ENCODE assay signal across 7 mouse cellular contexts in the genomic region with DNA sequence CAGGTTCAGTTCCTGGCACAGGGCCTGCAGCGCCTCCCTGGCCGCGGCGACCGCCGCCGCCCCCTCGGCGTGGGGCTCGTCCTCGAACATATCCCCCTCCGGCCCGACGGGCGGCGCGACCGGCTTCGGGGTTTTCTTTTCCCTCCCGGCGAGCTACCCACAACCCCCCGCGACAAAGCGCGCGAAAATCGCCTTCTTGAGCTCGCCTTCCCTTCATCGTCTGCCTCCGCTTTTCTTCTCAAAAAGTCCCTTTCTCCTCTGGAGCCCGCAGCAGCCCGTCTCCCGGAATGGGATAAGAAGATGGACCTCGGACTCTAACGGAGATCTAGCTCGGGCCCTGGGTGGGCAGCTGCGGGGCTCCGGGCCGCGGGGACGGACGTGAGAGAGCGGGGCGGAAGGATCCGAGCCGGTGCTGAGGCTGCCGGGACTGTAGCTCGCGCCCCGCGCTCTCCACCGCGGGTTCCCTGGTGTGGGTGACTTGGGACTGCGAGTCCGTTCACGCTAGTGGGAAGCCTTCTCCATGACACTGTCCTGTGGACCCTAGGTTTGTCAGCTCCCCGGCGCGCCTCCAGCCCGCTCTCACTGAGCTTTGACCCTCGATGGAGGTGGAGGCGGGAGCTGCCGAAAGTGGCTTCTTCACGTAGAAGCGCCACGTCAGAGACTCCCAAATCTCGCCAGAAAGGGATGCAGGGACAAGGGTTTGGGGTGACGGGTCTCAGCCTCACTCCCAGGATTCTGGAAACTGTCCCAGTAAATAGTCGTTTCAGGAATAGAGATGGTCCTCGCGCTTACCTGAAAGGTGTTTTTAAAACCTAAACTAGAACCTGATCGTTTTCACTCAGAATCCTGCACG. TPM values are rescaled to one million over a fixed set of nuclear protein-coding genes. Genes with fewer than 3 reads are reported as not detected.
DNase-seq lines count a peak whose midpoint lies in the region; ATAC-seq and TF ChIP-seq lines count a peak whose summit lies in the region.

A gene (minus strand): TSS at position 169 of the 853 bp plus-strand sequence.

- TF ChIP-seq EP300 in heart, adult 2 months (IDR thresholded peaks at IDR 0.05; ENCODE audit: insufficient read depth, low read depth, low read length): peak; percentile 53; the same call in 1 of the 2 replicates

- no peaks in the 10 kb centered on the region for H3K27me3 ChIP-seq in embryonic facial prominence, embryonic 12.5 days
- no peaks in the 10 kb centered on the region for H3K27me3 ChIP-seq in heart, adult 2 months (ENCODE audit: control insufficient read depth, insufficient read depth, low read length)
- H3K27me3 ChIP-seq in limb, embryonic 13.5 days: no peaks in the 10 kb centered on the region
- no peaks in the 10 kb centered on the region for H3K27me3 ChIP-seq in midbrain, embryonic 16.5 days (ENCODE audit: control insufficient read depth, insufficient read depth, low read depth, low read length)

- H3K79me2 ChIP-seq in heart, adult 2 months (replicated peaks; ENCODE audit: control insufficient read depth, insufficient read depth, low read length): no peaks in the 10 kb centered on the region

- peak; percentile 82 for ATAC-seq in embryonic facial prominence, embryonic 12.5 days (ENCODE audit: insufficient number of reproducible peaks, insufficient read depth, low FRiP score, low TSS enrichment)
- peak; percentile 87 for ATAC-seq in limb, embryonic 13.5 days (ENCODE audit: low FRiP score, low read depth)
- ATAC-seq in midbrain, embryonic 16.5 days: peak; percentile 91

- DNase-seq in adrenal gland, postnatal 25 days: peak; percentile 89
- DNase-seq in heart, adult 2 months: peak; percentile 92 to 93
- peak; percentile 82 to 88 for DNase-seq in kidney, adult 8-10 months
- DNase-seq in spleen, postnatal 10 days (ENCODE audit: low spot score in 2 of 2): peak; percentile 94 to 95

- intact Hi-C loops in heart, adult 2 months (cut with DNase I): loop anchor here (2.0 to 5.0 kb wide), 3 partner anchors 54 to 73 kb away; a partner anchor contains a TSS

- peak within 1 kb of the TSS; percentile 65 for H3K4me3 ChIP-seq in embryonic facial prominence, embryonic 12.5 days
- peak within 1 kb of the TSS; percentile 96 for H3K4me3 ChIP-seq in heart, adult 2 months
- peak within 1 kb of the TSS; percentile 71 for H3K4me3 ChIP-seq in limb, embryonic 13.5 days
- peak within 1 kb of the TSS; percentile 69 for H3K4me3 ChIP-seq in midbrain, embryonic 16.5 days (ENCODE audit: low read depth, low read length)

- H3K36me3 ChIP-seq in embryonic facial prominence, embryonic 12.5 days: peaks cover 7% of the 10 kb centered on the region
- H3K36me3 ChIP-seq in heart, adult 2 months (ENCODE audit: control insufficient read depth, insufficient read depth, low read length): peaks cover 2% of the 10 kb centered on the region; the same call in 1 of the 2 replicates
- peaks cover 6% of the 10 kb centered on the region; the same call in 1 of the 2 replicates for H3K36me3 ChIP-seq in limb, embryonic 13.5 days
- no peaks in the 10 kb centered on the region for H3K36me3 ChIP-seq in midbrain, embryonic 16.5 days (ENCODE audit: control insufficient read depth, insufficient read depth, low read length)

- peak within 1 kb of the TSS; percentile 88 for H3K9ac ChIP-seq in embryonic facial prominence, embryonic 12.5 days
- peak within 1 kb of the TSS; percentile 90 for H3K9ac ChIP-seq in heart, adult 2 months (ENCODE audit: low read depth, low read length)
- peak within 1 kb of the TSS; percentile 86 for H3K9ac ChIP-seq in limb, embryonic 13.5 days
- H3K9ac ChIP-seq in midbrain, embryonic 16.5 days (ENCODE audit: low read depth, low read length): peak within 1 kb of the TSS; percentile 94

- no peaks in the 10 kb centered on the region for H3K9me3 ChIP-seq in embryonic facial prominence, embryonic 12.5 days
- H3K9me3 ChIP-seq in limb, embryonic 13.5 days: no peaks in the 10 kb centered on the region; the same call in 1 of the 2 replicates
- no peaks in the 10 kb centered on the region for H3K9me3 ChIP-seq in midbrain, embryonic 16.5 days (replicated peaks; ENCODE audit: control insufficient read depth, low read length, poor library complexity, severe bottlenecking)

- H3K4me2 ChIP-seq in embryonic facial prominence, embryonic 12.5 days (replicated peaks): peak within 1 kb of the TSS; percentile 67
- peak within 1 kb of the TSS; percentile 72 for H3K4me2 ChIP-seq in limb, embryonic 13.5 days (replicated peaks)
- H3K4me2 ChIP-seq in midbrain, embryonic 16.5 days (ENCODE audit: low read length): peak within 1 kb of the TSS; percentile 60

- H3K4me1 ChIP-seq in embryonic facial prominence, embryonic 12.5 days: 0 out of 2 replicates have a peak, but pooled peaks cover 10% of the 10 kb centered on the region
- H3K4me1 ChIP-seq in heart, adult 2 months (ENCODE audit: control insufficient read depth, insufficient read depth, low read length): no peaks in the 10 kb centered on the region; the same call in none of the 2 replicates
- peaks cover 17% of the 10 kb centered on the region; the same call in 1 of the 2 replicates for H3K4me1 ChIP-seq in limb, embryonic 13.5 days
- peaks cover 6% of the 10 kb centered on the region; the same call in 1 of the 2 replicates for H3K4me1 ChIP-seq in midbrain, embryonic 16.5 days (ENCODE audit: control insufficient read depth, insufficient read depth, low read length)

- 2% methylated on average over 73 of the region's 73 CpGs for WGBS in embryonic facial prominence, embryonic 12.5 days
- 1% methylated on average over 73 of the region's 73 CpGs for WGBS in heart, adult 2 months
- 1% methylated on average over 73 of the region's 73 CpGs for WGBS in limb, embryonic 13.5 days
- 1% methylated on average over 63 of the region's 73 CpGs for WGBS in midbrain, embryonic 16.5 days

- peak within 1 kb of the TSS; percentile 98 for H3K27ac ChIP-seq in embryonic facial prominence, embryonic 12.5 days
- H3K27ac ChIP-seq in heart, adult 2 months: peak within 1 kb of the TSS; percentile 81
- H3K27ac ChIP-seq in limb, embryonic 13.5 days: peak within 1 kb of the TSS; percentile 98
- peak within 1 kb of the TSS; percentile 98 for H3K27ac ChIP-seq in midbrain, embryonic 16.5 days (ENCODE audit: low read length)

- peak; percentile 48 for TF ChIP-seq CTCF in heart, adult 2 months (IDR thresholded peaks at IDR 0.05)

- TF ChIP-seq POLR2A in heart, adult 2 months (IDR thresholded peaks at IDR 0.05; ENCODE audit: insufficient read depth, low read depth, low read length): peak; percentile 73

RNA-seq across cellular contexts. Expression of the gene that starts here (rescaled TPM):
- 8.8 and 9.0 TPM in 2 replicates for total RNA-seq in adrenal gland, postnatal 25 days (2021)
- polyA plus RNA-seq in embryonic facial prominence, embryonic 12.5 days (2016; fragmentation: Nextera tagmentation; extraction: Ambion mirVana): 24.6 and 26.4 TPM in 2 replicates
- total RNA-seq in heart, adult 2 months (2021): 1 to 10 TPM; 2.0 to 2.1 TPM
- 0.84 and 1.7 TPM in 2 replicates for polyA plus RNA-seq in heart, adult 2 months (2012; rRNA removed)
- 21.2 and 21.3 TPM in 2 replicates for polyA plus RNA-seq in limb, embryonic 13.5 days (2015; fragmentation: Nextera tagmentation; extraction: Ambion mirVana)
- polyA plus RNA-seq in midbrain, embryonic 16.5 days (2015; fragmentation: Nextera tagmentation; extraction: Ambion mirVana): 4.2 and 5.3 TPM in 2 replicates

Comparison
In these comparisons a context has a peak if more than half of its experiments do, and no peak if none do; other contexts are left out.
1. Peak in every context shown above with its lines: DNase-seq, ATAC-seq, H3K4me3 ChIP-seq and H3K27ac ChIP-seq.